Mouse (Mus musculus) ovary, postnatal 10 days (tissue): ENCODE measurements around the gene Sphkap.

Experiments used
- DNase-seq: peaks from one replicate; pipeline ENCODE4 v3.0.0; 2022; ENCODE audit warnings: low spot score

The Sphkap gene

DNA sequence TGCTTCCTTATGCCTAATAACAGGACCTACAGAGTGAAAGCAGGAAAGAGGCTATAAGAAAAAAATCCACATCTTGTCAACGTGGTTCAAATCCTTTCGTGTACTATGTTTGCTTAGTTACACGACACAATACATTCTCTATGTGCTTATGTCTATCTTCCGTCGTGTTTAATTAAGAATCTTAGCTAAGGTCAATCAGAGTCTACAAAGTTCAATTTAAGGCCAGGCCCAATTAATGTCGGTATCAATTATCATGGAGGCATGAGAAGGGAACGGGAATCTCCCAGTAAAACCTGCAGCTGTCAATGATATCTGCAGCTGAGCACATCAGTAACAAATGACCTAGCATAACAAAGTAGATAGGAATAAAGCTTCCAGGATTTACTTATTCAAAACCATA is 122.1 kb downstream of the Sphkap start:
- DNase-seq, result no peak

DNA sequence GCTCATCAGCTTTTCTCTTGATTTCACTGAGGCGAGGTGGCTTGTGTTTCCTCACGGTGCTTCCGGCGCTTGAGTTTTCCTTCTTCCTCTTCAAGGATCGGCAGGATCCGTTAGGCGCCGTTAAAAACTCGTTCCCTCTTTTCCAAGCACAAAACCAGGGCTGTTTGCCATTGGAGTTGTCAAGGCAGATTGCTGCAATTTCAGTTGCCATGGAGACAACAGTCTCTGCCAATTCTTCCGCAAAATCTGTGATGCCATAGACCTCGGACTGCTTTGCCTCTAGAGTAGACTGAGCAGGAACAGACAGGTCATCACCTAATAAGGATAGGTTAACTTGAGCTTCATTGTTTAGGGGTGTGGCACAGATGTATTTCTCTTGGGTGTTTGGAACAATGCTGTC is 131.0 kb downstream of the Sphkap start:
- DNase-seq, result no peak

DNA sequence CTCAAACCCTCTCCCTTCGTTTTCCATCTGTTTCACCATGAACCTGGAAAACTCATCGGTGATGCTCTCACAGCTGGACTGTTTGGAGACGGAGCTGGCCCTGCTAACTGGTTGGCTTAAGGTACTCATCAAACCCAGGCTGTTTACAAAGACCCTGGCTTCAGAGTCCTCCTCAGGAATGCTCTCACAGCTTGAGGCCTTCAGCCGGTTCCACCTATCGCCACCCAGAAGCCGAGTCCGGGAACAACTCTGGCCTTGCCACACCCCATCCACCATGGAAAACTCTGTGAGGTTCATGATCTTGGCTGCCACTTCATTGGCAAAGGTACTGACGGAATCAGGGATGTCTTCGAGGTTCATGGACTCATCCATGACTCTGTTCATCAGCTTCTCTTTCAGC is 131.4 kb downstream of the Sphkap start:
- DNase-seq, result no peak

DNA sequence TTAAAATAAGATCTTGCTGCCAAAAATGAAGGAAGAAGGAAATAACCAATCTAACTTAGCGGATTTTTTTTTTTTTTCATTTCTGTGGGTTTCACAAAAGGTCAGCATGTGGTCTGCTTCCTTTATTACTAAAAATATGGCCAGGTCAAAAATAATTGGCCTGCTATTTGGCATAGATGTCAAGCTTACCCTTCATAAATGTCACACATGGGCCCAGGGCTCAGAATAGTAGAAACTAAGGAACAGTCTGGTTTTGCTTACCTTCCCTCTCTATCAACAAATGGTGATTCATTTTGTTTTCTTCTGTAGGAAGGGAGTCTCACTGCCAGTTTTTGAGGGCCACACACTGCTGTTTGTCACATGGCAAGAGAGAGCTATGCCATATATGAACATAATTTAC is 156.3 kb downstream of the Sphkap start:
- no peak for DNase-seq

DNA sequence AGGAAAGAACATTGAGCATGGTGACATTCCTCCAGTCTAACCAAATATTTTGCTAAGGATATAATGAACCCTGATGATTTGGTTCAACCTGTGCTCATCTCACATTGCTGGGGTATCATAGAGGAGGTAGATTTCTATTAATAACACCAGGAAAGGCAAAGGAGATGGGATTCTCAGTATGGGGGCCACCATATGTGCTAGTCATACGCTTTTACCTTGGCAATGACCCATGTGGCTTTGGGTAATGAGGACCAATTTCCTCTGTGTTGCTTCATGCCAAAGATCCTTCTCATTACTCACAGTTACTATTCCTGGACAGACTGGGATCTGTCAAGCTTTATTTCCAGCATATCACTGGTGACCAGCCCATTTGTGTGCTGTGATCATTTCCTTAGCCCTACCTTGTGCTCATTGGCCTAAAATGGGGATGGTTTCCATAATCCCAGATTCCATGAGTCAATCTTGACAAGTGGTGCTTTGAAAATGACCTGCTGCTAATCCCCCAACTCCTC is 159.7 kb downstream of the Sphkap start:
- DNase-seq, result no peak

DNA sequence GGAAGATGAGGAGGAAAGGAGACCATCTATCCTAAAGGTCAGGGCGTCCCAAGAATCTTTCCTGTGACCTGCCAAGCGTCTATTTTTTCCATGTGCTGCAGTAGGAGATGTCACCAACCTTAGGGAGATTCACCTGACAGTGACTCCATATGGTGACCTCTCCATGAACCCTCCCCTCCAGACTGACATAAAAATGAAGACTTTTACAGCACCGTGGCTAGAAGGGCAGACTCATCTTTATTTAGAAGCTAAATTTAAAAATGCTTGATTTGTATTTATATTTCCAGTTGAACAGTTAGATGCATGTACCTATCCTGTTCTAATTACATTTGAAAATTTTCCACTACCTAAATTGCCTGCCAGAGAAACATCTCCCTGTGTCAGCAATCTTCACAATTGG is 180.1 kb downstream of the Sphkap start:
- DNase-seq, result no peak

DNA sequence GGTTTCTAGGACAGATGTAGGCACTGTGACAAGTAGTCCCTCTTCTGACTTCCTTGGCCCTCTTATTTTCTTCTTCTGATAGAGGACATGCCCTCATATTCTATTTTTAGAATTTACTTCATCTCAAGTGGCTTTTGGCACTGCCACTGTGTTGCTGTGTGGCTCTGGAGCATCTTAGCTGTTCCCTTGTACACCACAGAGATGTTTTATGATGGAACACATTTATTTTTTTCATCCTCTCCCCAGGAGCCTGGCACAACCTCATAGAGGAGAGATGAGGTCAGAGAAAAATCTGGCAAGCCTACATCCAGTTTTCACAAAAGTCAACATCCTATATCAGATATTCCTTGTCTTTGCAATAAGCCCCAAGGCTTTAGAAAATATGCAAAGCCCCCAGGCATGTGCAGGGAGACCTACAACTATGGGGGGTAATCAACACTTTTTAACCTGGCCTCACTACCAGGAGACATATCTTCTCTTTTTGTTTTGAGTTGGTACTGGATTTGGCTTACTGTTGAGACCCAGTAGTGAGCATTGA is 183.5 kb downstream of the Sphkap start:
- no peak for DNase-seq

DNA sequence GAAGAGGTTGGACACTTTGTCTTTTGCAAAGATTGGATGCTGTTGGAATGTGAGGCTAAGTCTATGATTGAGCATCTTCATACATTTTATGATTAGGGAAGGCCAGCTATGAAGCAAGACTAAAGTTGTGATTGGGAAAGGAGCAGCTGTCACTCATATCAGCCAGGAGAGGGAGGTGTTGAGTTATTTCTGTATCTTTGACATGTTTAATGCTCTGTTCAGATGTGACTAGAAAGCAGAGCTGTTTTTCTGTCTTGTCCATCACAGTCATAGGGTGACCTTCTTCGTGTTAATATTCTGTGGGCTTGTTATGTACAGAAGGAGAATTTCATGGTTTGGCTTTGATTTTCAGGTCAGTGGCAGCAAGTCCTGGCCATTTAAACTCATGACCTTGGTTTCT is 184.9 kb downstream of the Sphkap start:
- DNase-seq, result no peak

DNA sequence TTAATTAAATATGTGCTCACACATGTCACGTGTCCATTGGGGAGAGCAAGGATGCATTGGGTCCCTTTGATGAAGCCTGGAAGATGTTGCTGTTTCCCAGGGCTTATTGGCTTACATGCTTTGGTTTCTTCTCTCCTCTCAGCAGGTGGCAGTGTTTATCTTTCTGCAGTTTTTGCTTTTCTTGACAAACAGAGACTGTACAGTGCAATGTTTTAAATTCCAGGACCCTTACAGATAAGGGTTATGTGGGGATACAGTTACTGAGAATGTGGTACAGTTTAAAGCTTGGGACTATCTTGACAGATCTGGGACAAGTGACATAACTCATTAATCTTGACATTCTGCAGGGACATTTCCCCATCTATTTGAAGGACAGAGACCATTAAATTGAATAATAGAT is 189.7 kb downstream of the Sphkap start:
- no peak for DNase-seq

DNA sequence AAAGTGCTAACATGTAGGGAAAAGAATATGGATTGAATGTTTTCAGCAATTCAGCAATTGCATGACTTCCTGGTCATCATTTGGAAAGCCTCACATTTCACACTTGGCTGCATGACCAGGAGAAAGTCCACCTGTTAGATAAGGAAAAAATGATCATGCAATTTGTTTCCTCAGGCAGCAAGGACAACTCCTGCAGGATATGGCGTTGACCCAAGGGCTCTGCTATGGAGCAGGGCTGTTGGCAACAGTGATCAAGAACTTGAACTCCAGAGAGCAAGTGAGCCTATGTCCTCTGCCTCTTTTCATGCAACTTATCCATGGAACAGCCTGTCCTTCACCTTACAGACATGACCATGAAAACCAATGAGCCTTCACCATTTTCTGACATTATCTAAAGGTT is 198.0 kb downstream of the Sphkap start:
- no peak for DNase-seq
